Mouse (Mus musculus): ENCODE measurements around the gene Atp6v0b.

GRCm38 (mm10) chr4:117887133-117887532 is at the start of gene Atp6v0b:
- TF ChIP-seq GATA1 (IDR thresholded peaks at IDR 0.05; ENCODE audit: borderline replicate concordance, low read length) (no peak), FLI1 (IDR thresholded peaks at IDR 0.05; ENCODE audit: low read length) (no peak)
